Mouse (Mus musculus) olfactory bulb, adult 2 months (tissue): ENCODE measurements around the gene Dlgap4. TPM values are rescaled to one million over a fixed set of nuclear protein-coding genes. Genes with fewer than 3 reads are reported as not detected.
A peak's percentile ranks its signal among the peaks of the same experiment; 100 is the strongest.

ENCODE experiments used
- H3K27ac ChIP-seq: fragments of 200-500 bp; 2 replicates; pipeline ENCODE4 v1.5.1; 2012; ENCODE audit warnings: low read depth, low read length; ENCODE audit not compliant: insufficient read depth
- H3K4me1 ChIP-seq: fragments of 200-500 bp; 2 replicates; pipeline ENCODE4 v1.6.1; 2012; ENCODE audit warnings: low read length; ENCODE audit not compliant: control insufficient read depth, insufficient read depth
- H3K4me3 ChIP-seq: fragments of 200-500 bp; 2 replicates; pipeline ENCODE4 v1.5.1; 2012; ENCODE audit warnings: mild to moderate bottlenecking, low read depth, low read length, moderate library complexity; ENCODE audit not compliant: insufficient read depth
- CTCF ChIP-seq: fragments of 200-500 bp; IDR thresholded peaks from 2 replicates; pipeline ENCODE4 v1.5.1; 2012; ENCODE audit warnings: low read depth, mild to moderate bottlenecking, low read length, moderate library complexity; ENCODE audit not compliant: insufficient read depth
- POLR2A ChIP-seq: fragments of 200-500 bp; IDR thresholded peaks from 2 replicates; pipeline ENCODE4 v1.6.1; 2012; ENCODE audit warnings: mild to moderate bottlenecking, low read depth, low read length, moderate library complexity; ENCODE audit not compliant: insufficient read depth
- WGBS: fragments of 180-500 bp; shearing (Covaris S2); methylation state at CpG from one replicate; pipeline ENCODE4 v1.1.7; 2018; 5-methylcytosine and 5-hydroxymethylcytosine counted together
- polyA plus RNA-seq: library from polyadenylated mRNA; stranded (reverse); fragments of >200 nt; gene quantifications from 2 replicates; pipeline ENCODE4 v1.2.4, GENCODE M21; 2012; ENCODE audit warnings: low replicate concordance; ENCODE audit not compliant: missing spikeins, insufficient read depth, insufficient read length

Dlgap4 gene
- polyA plus RNA-seq, 1 experiment, result not detected

DNA sequence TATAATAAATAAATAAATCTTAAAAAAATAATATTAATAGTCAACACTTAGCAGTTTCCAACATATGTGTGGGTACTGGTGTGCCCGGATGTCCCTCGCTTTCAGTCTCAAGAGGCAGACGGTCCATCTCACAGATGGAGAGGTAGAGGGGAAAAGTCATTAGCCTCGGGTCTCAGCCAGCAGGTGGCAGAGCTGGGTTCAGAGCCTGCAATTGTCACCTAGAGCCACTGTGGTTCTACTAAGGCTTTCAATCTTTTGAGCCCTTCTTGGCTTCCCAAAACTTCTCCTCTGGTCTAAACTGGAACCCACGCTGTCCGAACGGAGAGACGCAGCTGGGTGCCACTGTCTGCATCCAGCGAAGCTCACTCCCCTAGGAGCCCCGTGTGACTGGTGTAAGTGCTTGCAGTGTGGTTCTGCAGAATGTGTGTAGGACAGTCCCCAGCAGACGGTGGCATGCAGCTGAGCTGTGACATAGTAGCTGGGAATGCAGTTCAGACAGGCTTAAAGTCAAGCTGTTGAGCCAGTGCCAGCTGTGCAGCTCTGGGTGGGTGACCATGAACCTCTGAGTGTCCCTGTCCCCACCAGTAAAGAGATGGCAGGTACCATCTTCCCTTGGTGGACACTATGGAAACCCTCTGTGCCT, 29.2 kb upstream of the Dlgap4 start:
- peak overlapping the region; percentile 17 for H3K27ac ChIP-seq
- WGBS, result 36% methylated on average over 11 of the region's 11 CpGs

DNA sequence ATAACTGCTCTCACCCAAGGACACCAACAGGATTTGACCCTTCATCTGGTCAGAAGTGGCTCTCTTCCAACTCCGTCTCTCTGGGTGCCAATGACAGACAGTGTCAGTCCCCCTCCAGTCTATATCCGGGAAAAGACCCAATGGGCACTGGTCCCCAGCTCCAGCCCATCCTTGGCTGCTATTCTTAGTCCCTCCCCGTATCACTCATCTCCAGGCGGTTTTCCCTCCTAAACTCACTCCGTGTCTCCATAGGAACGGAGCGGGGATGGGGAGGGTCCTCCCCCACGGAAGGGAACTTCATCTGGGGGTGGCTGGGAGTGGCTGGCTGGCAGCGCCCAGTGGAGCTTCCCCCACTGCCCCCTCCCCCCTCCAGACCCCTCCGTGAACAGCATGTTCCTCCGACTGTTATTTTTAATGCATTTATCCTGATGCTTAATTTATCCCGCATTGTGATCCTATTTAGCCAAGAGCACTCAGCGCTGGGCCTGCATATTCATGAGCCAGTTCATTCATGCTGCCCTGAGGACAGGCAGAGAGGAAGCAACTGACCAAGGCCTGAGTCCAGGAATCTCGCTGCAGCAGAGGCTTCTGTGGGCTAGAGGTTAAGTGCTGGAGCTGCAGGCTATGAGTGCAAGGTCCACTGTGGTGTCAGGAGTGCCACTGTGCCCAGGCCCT, 28.6 kb upstream of the Dlgap4 start:
- no peak for TF ChIP-seq CTCF
- TF ChIP-seq POLR2A, result no peak
- peak overlapping the region; percentile 76 for H3K27ac ChIP-seq
- WGBS, result 11% methylated on average over 14 of the region's 14 CpGs
- peaks cover 40% of the 10 kb centered on the region for H3K4me1 ChIP-seq
- H3K4me3 ChIP-seq, result no peak overlapping the region

More for the DNA sequence above, 29.2 kb upstream of the Dlgap4 start:
- TF ChIP-seq POLR2A (no peak), CTCF (no peak)
- peaks cover 44% of the 10 kb centered on the region for H3K4me1 ChIP-seq
- no peak overlapping the region for H3K4me3 ChIP-seq

DNA sequence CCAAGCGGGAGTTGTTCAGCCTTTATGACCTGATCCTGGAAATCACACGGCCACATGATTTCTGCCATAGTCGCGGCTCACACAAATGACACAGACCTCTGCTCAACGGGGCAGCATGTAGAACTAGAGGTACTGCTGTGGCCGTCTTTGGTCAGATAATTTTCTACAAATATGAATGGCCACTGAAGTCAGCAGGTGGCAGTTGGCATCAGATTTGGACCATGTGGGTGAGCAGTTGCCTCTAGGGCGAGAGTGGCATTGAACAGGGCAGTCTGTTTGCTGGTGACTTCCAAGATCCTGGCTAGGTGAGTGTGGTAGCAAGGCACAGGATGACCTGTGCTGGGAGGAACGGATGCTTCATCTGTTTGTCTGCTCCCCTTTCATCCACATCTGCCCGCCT, 24.0 kb upstream of the Dlgap4 start:
- no peak for TF ChIP-seq POLR2A
- no peak for TF ChIP-seq CTCF
- Histone ChIP-seq H3K4me1 (peaks cover 13% of the 10 kb centered on the region), H3K27ac (no peak overlapping the region), H3K4me3 (no peak overlapping the region)
- WGBS, result 91% methylated on average over 9 of the region's 9 CpGs

DNA sequence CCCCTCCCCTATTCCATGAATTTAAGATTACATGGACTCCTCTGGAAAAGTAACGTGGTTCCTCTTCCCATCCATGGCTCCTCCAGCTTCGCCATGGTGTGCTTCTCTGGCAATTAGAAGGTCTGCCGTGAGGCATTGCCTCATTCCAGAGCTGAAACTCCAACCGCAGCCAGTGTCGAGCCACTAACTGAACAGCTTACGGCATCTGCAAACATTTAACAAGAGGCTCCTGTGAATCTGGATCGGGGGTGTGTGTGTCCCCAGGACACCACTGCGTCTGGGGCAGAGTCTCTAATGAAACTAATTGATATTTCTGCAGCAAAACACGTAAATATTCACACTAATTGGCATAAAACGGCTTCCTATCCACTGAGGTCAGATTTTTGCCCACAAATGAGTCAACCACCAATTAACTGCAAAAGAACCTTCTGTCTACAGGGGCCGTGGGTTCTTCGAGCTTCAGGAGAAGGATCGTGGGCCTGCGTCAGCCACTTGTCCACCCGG, 18.5 kb upstream of the Dlgap4 start:
- 40% methylated on average over 15 of the region's 15 CpGs for WGBS
- Histone ChIP-seq H3K27ac (no peak overlapping the region), H3K4me1 (no peaks in the 10 kb centered on the region), H3K4me3 (no peak overlapping the region)
- TF ChIP-seq POLR2A, result no peak

DNA sequence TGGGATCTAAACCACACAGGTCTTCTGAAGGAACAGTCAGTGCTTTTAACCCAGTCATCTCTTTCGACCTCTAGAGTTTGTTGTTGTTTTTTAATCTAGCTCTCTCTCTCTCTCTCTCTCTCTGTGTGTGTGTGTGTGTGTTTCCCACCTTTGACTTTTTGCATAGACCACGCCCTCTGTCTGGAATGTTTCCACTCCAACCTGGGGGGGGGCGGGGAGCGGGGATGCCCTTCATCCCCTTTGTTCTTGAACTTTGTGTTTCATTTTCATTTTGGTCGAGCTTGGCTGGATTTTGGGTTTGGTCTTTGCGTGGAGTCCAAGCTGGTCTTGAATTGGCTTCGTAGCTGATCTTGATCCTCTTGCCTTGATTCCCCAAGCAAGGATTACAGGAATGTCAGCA, 10.9 kb upstream of the Dlgap4 start:
- H3K4me3 ChIP-seq, result no peak overlapping the region
- WGBS, result 83% methylated on average over 7 of the region's 7 CpGs
- H3K27ac ChIP-seq, result no peak overlapping the region
- H3K4me1 ChIP-seq, result peaks cover 22% of the 10 kb centered on the region
- TF ChIP-seq CTCF (no peak), POLR2A (no peak)

DNA sequence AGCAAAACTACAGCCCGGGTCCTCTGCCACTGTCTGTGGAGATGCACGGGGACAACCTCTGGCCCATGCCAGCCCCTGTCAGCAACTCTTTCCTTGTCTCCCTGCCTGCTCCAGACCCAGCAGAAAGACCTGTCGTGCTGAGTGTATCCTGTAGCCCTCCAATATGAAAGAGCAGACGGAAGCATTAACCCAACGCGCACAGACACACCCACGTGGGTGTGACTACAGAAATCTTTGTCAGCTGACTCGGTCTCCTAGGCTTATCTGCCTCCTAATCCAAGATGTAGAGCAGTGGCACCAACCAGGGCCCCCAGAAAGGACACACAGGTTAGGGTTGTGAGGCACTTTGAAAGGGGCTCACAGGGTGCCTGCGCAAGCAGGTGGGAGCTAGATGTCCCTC, 9.8 kb upstream of the Dlgap4 start:
- H3K4me3 ChIP-seq, result no peak overlapping the region
- no peak overlapping the region for H3K27ac ChIP-seq
- TF ChIP-seq CTCF (no peak), POLR2A (no peak)
- peaks cover 22% of the 10 kb centered on the region for H3K4me1 ChIP-seq
- WGBS, result 79% methylated on average over 9 of the region's 9 CpGs

DNA sequence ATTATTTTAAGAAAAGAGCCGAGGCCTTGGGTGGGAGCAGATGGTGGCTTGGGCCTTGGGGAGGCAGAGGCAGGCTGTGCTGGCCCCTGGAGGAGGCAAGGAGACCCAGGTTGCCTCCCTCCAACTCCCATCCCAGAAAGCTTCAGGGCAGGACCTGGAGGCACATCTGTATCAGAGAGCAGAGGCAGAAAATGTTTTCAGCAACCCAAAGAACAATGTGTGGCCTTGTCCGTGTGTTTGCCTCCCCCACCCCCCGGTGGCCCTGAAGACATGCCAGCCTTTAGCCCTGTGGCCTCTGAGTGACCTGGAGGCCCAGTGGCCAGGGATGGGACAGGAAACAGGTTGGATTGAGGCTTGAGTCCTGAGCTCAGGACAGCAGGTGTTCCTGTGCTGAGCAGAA, 8.4 kb upstream of the Dlgap4 start:
- 38% methylated on average over 3 of the region's 3 CpGs for WGBS
- TF ChIP-seq POLR2A, result no peak
- TF ChIP-seq CTCF, result no peak
- H3K4me1 ChIP-seq, result peaks cover 22% of the 10 kb centered on the region
- H3K4me3 ChIP-seq, result no peak overlapping the region
- H3K27ac ChIP-seq, result no peak overlapping the region

DNA sequence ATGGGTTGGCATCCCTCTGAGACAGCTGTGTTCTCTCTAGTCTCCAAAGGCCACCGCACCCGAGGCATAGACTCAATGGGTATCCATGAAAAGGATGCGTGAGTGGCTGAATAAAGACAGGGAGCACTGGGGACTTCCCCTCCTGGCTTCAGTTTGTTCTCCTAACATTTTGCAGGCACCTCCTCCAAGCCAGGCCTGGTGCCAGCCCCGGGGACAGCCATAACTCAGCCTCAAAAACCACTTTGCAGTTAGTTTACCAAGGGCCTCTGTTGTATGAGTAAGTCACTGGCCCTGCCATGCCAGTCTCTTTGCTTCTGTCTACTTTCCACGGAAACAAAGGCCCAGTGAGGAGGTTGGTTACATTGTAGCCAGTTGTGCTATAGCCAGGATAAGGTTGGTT, 7.5 kb upstream of the Dlgap4 start:
- Histone ChIP-seq H3K27ac (no peak overlapping the region), H3K4me1 (peaks cover 22% of the 10 kb centered on the region), H3K4me3 (no peak overlapping the region)
- no peak for TF ChIP-seq CTCF
- TF ChIP-seq POLR2A, result no peak
- WGBS, result 55% methylated on average over 5 of the region's 5 CpGs

DNA sequence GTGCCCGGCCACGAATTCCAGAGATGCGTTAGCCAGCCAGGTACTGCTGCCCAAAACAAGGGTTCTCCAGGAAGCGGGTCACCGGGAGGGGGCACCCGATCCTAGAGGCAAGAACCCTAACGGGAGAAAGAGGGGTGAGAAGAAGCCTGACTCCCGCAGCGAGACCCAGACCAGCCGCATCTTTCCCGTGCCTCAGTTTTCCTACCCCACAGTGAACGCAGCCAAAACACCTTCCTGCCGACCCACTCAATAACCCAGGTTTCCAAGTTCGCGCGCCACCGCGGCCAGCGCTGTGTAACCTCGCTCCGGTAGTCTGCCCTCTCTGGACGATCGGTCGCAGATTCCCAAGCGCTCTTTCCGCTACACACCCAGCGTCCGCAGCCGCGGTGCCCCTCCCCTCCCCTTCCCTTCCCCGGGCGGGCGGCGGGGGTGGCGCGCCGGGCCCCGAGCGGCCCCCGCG, 394 bp upstream of the Dlgap4 start:
- WGBS, result under 1% methylated on average over 41 of the region's 41 CpGs
- H3K27ac ChIP-seq, result peak overlapping the region; percentile 82; the same call in 1 of the 2 replicates
- H3K4me1 ChIP-seq, result peaks cover 28% of the 10 kb centered on the region
- TF ChIP-seq POLR2A (no peak), CTCF (peak; percentile 45; the same call in 1 of the 2 replicates)
- H3K4me3 ChIP-seq, result peak overlapping the region; percentile 97
